Mouse (Mus musculus): ENCODE measurements around the gene Slc17a7.
"Not testable (repeated sequence)": the region's sequence is repeated elsewhere in the genome, so short reads cannot be mapped to it uniquely, and the experiment has no call there.

Gene Slc17a7

GRCm38 (mm10) chr7:45133446-45134159 lies 30.1 kb upstream of the Slc17a7 start:
- DNase-seq (ENCODE audit: low read depth, low spot score), result no peak

GRCm38 (mm10) chr7:45134544-45135026 lies 29.2 kb upstream of the Slc17a7 start:
- no peak for DNase-seq (ENCODE audit: low read depth, low spot score)

GRCm38 (mm10) chr7:45135370-45135769 lies 28.4 kb upstream of the Slc17a7 start:
- no peak for DNase-seq (ENCODE audit: low read depth, low spot score)

- DNase-seq (ENCODE audit: low read depth, low spot score), result peak; percentile 61
Observed at GRCm38 (mm10) chr7:45135993-45136567, 27.7 kb upstream of the Slc17a7 start, which contains the start of the genes Gm45713 and Flt3l. Gm45713 (minus strand) TSS chr7:45136231. Flt3l (minus strand) TSS chr7:45136432.

- no peak for DNase-seq (ENCODE audit: low read depth, low spot score)
Observed at GRCm38 (mm10) chr7:45137171-45138006, 26.4 kb upstream of the Slc17a7 start.

GRCm38 (mm10) chr7:45138403-45138802 lies 25.3 kb upstream of the Slc17a7 start:
- DNase-seq (ENCODE audit: low read depth, low spot score), result no peak

GRCm38 (mm10) chr7:45139904-45140723 lies 23.6 kb upstream of the Slc17a7 start:
- DNase-seq (ENCODE audit: low read depth, low spot score), result no peak

- no peak for DNase-seq (ENCODE audit: low read depth, low spot score)
Observed at GRCm38 (mm10) chr7:45141319-45141718, 22.4 kb upstream of the Slc17a7 start.

GRCm38 (mm10) chr7:45141914-45142313 lies 21.8 kb upstream of the Slc17a7 start:
- DNase-seq (ENCODE audit: low read depth, low spot score), result no peak

GRCm38 (mm10) chr7:45144368-45145174 lies 19.2 kb upstream of the Slc17a7 start:
- DNase-seq (ENCODE audit: low read depth, low spot score), result no peak

- DNase-seq (ENCODE audit: low read depth, low spot score), result no peak
Observed at GRCm38 (mm10) chr7:45145460-45145859, 18.3 kb upstream of the Slc17a7 start.

- DNase-seq (ENCODE audit: low read depth, low spot score), result no peak
Observed at GRCm38 (mm10) chr7:45147267-45147666, 16.5 kb upstream of the Slc17a7 start.

GRCm38 (mm10) chr7:45147899-45148298 lies 15.8 kb upstream of the Slc17a7 start:
- no peak for DNase-seq (ENCODE audit: low read depth, low spot score)

- DNase-seq (ENCODE audit: low read depth, low spot score), result no peak
Observed at GRCm38 (mm10) chr7:45148534-45149098, 15.1 kb upstream of the Slc17a7 start.

- no peak for DNase-seq (ENCODE audit: low read depth, low spot score)
Observed at GRCm38 (mm10) chr7:45149545-45149944, 14.2 kb upstream of the Slc17a7 start.

GRCm38 (mm10) chr7:45150321-45150720 lies 13.4 kb upstream of the Slc17a7 start:
- DNase-seq (ENCODE audit: low read depth, low spot score), result no peak

GRCm38 (mm10) chr7:45151303-45151702 lies 12.4 kb upstream of the Slc17a7 start:
- DNase-seq (ENCODE audit: low read depth, low spot score), result no peak

- DNase-seq (ENCODE audit: low read depth, low spot score), result not testable (repeated sequence)
Observed at GRCm38 (mm10) chr7:45153052-45153451, 10.7 kb upstream of the Slc17a7 start.

- DNase-seq (ENCODE audit: low read depth, low spot score), result no peak
Observed at GRCm38 (mm10) chr7:45153586-45153985, 10.2 kb upstream of the Slc17a7 start.

Measured in telencephalon, adult 2 months (tissue).